Mouse (Mus musculus) right cerebral cortex, postnatal 4 days (tissue): ENCODE results near the gene Slc5a10.

Experiments
- DNase-seq: peaks from one replicate; pipeline ENCODE4 v3.0.0-alpha.2; 2022

The Slc5a10 gene

DNA sequence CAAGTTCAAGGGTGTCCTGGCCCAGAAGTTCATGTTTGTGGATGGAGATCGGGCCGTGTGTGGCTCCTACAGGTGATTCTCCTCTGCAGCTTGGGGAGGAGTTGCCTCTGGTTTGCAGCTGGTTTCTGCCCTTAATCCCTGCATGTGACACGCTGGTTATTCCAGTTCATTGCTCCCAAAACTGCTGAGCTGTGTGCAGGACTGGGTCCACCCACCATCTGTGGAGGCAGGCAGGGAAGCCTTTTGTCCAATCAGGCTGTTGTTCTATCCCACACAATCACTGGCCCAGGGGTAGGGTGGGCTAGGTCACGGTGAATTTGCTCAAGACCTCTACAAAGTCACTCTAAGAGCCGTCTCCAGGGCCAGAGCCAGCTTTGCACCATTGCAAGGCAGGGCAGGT, 18.9 kb downstream of the Slc5a10 start:
- no peak for DNase-seq

- no peak for DNase-seq
These were observed 20.7 kb downstream of the Slc5a10 start for GRCm38 (mm10) chr11:61699933-61700332.

- no peak for DNase-seq
These were observed 21.2 kb downstream of the Slc5a10 start for GRCm38 (mm10) chr11:61699460-61699859.

DNA sequence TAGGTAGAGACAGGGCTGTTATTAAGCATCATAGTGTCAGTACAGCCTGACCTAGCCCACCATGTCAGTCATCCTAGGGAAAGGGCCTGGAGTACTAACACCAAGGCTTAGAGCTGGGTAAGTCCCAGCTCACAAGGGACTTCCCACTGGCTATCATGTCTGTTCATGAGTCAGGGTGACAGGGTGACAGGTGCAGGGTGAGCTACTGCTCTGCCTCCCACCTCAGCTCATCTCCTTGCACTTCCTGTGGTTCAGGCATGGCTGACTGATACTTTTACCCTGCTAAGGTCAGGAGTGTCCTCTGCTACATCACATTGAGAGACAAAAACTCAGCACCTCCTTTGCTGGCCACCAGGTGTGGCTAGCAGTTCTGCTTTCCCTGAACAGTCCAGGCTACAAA, 21.8 kb downstream of the Slc5a10 start:
- DNase-seq: no peak

GRCm38 (mm10) chr11:61692996-61693395, 27.6 kb downstream of the Slc5a10 start:
- no peak for DNase-seq

- DNase-seq: no peak
These were observed 33.0 kb downstream of the Slc5a10 start for GRCm38 (mm10) chr11:61687595-61687994.

GRCm38 (mm10) chr11:61686906-61687453, 33.6 kb downstream of the Slc5a10 start:
- no peak for DNase-seq

DNA sequence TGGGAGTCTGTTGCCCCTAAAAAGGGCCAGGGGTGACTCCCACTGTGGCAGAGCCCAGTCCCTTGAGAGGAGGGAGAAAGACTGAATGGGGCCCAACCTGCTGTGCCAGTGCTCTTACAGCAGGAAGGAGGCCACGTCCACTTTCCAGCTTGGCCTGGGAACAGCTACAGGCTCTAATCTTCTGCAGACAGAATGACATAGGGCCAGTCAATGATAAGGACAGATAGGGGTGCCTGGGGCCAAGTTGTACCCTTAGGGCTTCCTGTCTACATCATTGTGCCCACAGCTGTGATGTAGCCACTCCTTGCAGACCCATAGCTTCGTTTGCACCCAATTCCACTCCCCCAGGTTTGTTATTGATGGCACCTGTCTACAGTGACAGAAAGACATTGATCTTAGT, 34.5 kb downstream of the Slc5a10 start:
- no peak for DNase-seq

DNA sequence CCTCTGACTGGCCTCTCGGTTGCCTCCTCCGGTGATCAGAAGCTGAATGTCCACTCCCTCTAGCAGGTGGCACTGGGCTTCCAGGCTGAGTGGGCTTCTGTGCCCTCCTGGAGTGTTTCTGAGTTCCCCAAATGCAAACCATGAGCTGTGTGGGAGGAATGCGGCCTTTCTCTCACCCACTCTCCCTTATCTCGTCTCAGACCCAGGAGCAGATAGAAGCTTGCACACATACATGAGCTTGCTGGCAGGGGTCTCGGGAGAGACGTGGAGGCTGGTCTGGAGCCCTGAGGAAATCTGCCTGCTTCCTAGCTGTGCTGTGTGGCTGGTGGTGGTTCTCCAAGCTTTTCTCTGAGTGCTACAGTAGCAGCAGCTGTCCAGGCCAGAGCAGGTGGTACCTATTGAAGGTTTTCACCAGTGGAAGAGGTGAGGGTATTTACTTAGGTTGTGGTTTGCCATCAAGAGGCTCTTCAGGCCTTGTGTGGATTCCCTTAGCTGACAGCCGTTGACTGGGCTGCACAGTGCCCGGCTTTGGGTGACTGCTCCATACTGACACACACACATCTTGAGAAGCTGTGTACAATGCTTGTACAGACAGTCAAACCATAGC, 35.4 kb downstream of the Slc5a10 start:
- DNase-seq: no peak

DNA sequence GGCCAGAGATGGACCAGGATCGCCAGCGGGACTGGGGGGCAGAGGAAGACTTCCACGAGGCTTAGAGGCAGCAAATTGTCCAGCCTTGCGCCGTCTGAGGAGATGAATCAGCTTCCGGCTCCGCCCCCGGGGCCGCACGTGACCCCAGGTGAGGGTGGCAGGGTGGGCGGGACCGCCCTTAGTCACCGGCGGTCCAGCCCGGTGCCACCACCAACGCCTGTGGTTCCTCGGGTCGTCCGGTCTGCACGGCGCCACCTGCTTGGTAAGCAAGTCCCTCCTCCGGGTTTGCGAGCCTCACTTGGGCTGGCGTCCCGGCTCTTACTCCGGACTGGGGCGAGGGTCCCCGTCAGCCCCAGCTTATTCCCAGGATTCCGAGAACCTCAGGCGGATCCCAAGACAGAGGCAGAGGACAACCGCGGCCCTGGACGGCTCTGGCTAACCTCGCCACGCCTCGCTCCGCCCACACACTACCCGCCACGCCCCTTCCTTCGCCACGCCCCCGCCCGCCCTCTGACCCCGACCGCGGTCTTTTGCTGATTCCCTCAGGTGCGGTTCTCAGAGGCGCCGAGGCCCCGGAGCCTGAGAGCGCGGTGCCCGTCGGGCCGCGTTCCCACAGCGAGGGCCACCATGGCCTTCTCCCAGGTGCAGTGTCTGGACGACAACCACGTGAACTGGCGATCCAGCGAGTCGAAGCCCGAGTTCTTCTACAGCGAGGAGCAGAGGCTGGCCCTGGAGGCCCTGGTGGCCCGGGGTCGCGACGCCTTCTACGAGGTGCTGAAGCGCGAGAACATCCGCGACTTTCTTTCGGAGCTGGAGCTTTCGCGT, 36.5 kb downstream of the Slc5a10 start, which contains the start of gene Fam83g:
Gene Fam83g, plus strand, starts transcription at position 185 of the 825 bp plus-strand sequence.
- no peak for DNase-seq

DNA sequence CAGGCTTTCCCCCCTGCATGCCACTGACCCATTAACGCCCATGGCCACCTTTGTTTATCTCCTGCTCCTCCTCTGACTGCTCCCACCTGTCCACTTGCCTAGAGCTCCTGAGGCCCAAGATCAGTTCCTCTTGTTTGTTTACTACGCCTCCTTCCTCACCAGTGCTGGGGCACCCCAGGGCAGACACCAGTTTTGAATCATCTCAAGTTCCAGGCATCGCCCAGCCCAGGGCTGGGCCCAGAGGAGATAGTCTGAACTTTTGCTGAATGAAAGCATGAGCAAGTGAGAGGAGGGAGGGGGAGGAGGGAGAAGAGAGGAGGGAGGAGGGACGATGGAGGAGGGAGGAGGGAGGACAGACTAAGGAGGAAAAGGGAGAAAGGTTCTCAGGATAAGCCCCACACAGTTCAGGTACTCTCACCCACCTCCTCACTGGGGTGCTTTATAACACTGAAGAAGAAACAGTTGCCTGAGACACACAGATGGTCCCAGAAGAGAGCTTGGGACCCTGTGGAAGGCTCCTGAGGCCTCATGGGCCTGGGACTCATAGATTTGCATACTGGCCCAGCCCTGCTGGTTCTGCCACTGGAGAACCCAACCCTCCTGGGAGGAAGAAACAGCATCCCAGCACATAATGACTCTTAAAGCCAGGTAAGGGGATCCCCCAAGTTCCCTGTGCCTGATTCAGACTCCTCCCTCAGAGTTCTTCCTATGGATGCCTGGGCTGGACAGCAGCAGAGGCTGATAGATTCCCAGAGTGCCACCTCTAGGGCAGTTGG, 41.3 kb downstream of the Slc5a10 start:
- DNase-seq: no peak

- DNase-seq: no peak
These were observed 42.9 kb downstream of the Slc5a10 start for GRCm38 (mm10) chr11:61677709-61678108.

DNA sequence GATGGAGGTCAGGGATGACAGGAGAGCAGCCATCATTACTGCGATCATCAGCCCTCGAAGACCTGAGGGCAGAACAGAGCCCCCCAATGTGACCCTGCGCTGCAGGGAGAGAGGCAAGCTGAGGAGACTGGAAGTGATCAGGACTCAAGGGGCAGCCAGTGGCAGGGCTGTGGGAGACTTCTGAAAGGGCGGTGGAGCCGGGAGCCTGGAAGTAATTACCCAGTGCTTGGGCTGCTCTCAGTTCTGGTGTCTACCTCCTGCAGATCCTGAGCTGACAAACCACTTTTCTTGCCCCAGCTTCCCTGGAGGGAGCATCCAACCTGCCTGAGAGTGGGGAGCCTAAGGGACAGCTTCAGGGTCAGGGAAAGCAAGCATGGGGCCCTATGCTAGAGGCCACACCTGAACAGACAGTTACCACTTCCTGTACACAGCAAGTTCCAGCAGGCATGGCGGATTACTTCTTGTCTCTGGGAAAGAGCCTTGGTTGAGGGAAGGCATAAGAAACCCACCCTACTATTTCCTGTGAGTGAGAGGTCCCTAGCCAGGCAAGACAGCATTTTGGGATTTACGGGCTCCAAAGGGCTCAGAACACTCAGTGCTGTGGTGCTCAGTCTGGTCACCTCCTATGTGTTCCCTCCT, 44.3 kb downstream of the Slc5a10 start:
- DNase-seq: no peak

- no peak for DNase-seq
These were observed 45.3 kb downstream of the Slc5a10 start for GRCm38 (mm10) chr11:61675332-61675731.

DNA sequence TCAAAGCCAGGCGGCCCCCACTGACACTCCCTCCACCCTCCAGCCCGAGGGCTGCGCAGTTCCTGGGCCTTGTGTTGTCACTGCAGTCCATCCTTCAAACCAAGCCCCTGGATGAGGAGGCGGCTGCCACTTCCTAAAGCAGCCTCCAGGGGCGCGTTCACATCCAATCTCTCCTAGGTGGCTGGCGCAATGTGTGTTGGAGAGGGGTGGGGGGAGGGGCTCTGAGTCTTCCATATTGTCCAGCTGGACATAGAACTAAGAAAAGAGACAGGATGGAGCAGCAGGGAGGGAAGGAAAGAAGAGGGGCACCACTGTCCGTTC, 45.8 kb downstream of the Slc5a10 start:
- DNase-seq: peak; percentile 37

- DNase-seq: no peak
These were observed 46.3 kb downstream of the Slc5a10 start for GRCm38 (mm10) chr11:61674151-61674838.

DNA sequence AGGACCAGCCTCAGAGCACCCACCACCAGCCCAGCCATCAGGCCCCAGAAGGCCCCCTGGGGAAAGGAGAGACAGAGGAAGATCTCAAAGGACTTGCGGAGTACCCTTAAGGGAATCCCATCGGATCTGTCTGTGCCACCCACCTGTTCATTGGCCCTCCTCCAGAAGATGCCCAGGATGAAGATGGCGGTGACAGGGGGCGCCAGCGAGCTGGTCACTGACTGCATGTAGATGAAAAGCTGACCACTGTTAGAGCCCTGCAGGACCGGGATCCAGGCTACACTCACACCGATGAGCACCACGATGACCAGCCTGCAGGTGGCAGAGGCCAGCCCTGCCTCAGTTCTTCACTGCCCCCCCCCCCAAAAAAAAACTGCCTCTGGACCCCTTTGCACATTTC, 46.9 kb downstream of the Slc5a10 start:
- DNase-seq: peak; percentile 28

DNA sequence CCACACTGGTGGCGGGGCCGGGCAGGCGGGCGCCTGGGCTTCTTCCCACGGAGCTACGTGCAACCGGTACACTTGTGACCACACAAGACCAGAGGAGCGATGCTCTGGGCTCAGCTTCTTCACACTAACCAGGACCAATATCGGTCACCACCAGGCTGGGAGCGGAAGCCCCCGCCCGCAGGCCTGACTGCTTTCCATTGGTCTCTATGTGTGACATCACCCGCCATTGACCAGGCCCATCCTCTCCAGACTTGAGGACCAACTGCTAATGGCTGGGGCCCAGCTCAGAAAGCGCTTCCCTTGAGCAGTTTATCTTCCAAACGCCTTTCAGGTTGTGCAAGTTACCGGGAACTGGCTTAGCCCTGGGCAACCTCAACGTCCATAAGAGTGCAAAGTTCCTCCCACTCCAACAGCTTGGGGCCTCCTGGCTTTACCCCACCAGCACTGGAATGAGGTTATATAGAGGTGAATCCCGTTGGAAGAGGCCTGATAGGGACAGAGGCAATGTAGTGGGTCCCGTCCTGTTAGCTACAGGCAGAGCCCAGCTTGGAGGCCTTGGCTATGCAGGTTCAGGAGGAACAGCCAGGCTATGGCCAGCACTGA, 48.7 kb downstream of the Slc5a10 start:
- no peak for DNase-seq

- DNase-seq: no peak
These were observed 50.8 kb downstream of the Slc5a10 start for GRCm38 (mm10) chr11:61669492-61670490.

DNA sequence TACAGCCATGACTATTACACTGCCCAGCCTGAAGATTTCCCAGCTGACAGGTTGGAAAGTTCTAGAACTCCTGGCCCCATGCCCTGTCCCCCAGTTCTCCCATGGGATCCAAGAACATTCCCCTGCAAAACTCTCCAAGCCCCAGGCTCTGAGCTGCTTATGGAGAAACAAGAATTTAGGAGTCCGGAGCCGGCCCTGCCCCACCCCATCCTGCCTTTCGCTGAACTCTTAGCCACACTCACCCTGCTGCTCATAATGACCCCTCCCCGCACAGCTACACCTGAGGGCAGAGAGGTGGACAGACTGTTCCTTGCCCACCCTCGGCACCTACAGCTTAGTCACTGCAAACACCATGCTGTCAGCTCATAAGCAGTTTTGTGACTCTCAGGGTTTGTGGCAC, 52.8 kb downstream of the Slc5a10 start:
- DNase-seq: no peak

DNA sequence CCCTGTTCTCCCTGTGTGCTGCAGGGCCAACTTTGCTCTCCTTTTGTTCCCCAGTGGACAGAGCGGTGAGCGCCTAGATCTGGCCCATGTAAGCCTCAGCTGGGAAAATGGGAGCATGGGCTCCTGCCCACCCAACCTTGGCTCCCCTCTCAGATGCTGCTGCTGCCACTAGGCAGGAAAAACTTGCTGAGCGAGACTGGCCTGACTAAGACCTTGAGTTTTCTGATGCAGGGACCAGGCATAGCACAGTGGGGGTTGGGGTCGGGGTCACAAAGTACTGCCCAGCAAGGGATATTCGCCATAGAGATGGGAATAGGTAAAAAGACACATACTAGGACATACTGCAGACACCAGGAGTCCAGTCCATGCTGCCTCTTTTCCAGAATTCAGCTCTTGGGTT, 53.4 kb downstream of the Slc5a10 start:
- DNase-seq: no peak
